Mouse (Mus musculus): ENCODE results near the gene Spaca3. TPM values are rescaled to one million over a fixed set of nuclear protein-coding genes. Genes with fewer than 3 reads are reported as not detected.

The Spaca3 gene
- polyA plus RNA-seq, 1 experiment from 2014 or later, result not detected

- TF ChIP-seq CTCF (IDR thresholded peaks at IDR 0.05; ENCODE audit: low read depth), result no peak
- no peak for ATAC-seq
- H3K9ac ChIP-seq (ENCODE audit: low read depth, low read length), result no peak overlapping the region
- no peak overlapping the region for H3K4me2 ChIP-seq (replicated peaks; ENCODE audit: low read depth)
- H3K27me3 ChIP-seq (replicated peaks; ENCODE audit: control insufficient read depth, insufficient read depth, low read length), result no peaks in the 10 kb centered on the region
- H3K36me3 ChIP-seq (ENCODE audit: control insufficient read depth, insufficient read depth), result no peaks in the 10 kb centered on the region
- H3K4me1 ChIP-seq (replicated peaks; ENCODE audit: control insufficient read depth, insufficient read depth, low read length), result no peaks in the 10 kb centered on the region
- 19% methylated on average over 7 of the region's 7 CpGs for WGBS
- no peak overlapping the region for H3K4me3 ChIP-seq (ENCODE audit: low read depth, low read length)
- H3K9me3 ChIP-seq (ENCODE audit: control insufficient read depth), result no peaks in the 10 kb centered on the region
- H3K27ac ChIP-seq (ENCODE audit: low read depth, low read length), result no peak overlapping the region
Observed at GRCm38 (mm10) chr11:80889336-80890063, 31.3 kb downstream of the Spaca3 start.

GRCm38 (mm10) chr11:80895853-80896252 lies 37.7 kb downstream of the Spaca3 start:
- Histone ChIP-seq H3K9me3 (ENCODE audit: control insufficient read depth) (no peaks in the 10 kb centered on the region), H3K27me3 (replicated peaks; ENCODE audit: control insufficient read depth, insufficient read depth, low read length) (no peaks in the 10 kb centered on the region), H3K27ac (ENCODE audit: low read depth, low read length) (no peak overlapping the region), H3K36me3 (ENCODE audit: control insufficient read depth, insufficient read depth) (no peaks in the 10 kb centered on the region), H3K9ac (ENCODE audit: low read depth, low read length) (no peak overlapping the region), H3K4me3 (ENCODE audit: low read depth, low read length) (no peak overlapping the region), H3K4me1 (replicated peaks; ENCODE audit: control insufficient read depth, insufficient read depth, low read length) (no peaks in the 10 kb centered on the region), H3K4me2 (replicated peaks; ENCODE audit: low read depth) (no peak overlapping the region)
- 91% methylated on average over 3 of the region's 3 CpGs for WGBS
- ATAC-seq, result no peak
- TF ChIP-seq CTCF (IDR thresholded peaks at IDR 0.05; ENCODE audit: low read depth), result no peak

GRCm38 (mm10) chr11:80900555-80900954 lies 42.4 kb downstream of the Spaca3 start:
- no peaks in the 10 kb centered on the region for H3K4me1 ChIP-seq (replicated peaks; ENCODE audit: control insufficient read depth, insufficient read depth, low read length)
- WGBS, result 88% methylated on average over 4 of the region's 4 CpGs
- no peak overlapping the region for H3K4me2 ChIP-seq (replicated peaks; ENCODE audit: low read depth)
- ATAC-seq, result no peak
- no peaks in the 10 kb centered on the region for H3K36me3 ChIP-seq (ENCODE audit: control insufficient read depth, insufficient read depth)
- no peaks in the 10 kb centered on the region for H3K27me3 ChIP-seq (replicated peaks; ENCODE audit: control insufficient read depth, insufficient read depth, low read length)
- TF ChIP-seq CTCF (IDR thresholded peaks at IDR 0.05; ENCODE audit: low read depth), result no peak
- H3K9me3 ChIP-seq (ENCODE audit: control insufficient read depth), result no peaks in the 10 kb centered on the region
- H3K4me3 ChIP-seq (ENCODE audit: low read depth, low read length), result no peak overlapping the region
- no peak overlapping the region for H3K9ac ChIP-seq (ENCODE audit: low read depth, low read length)
- H3K27ac ChIP-seq (ENCODE audit: low read depth, low read length), result no peak overlapping the region

GRCm38 (mm10) chr11:80902664-80903063 lies 44.5 kb downstream of the Spaca3 start:
- ATAC-seq, result no peak
- Histone ChIP-seq H3K9me3 (ENCODE audit: control insufficient read depth) (no peaks in the 10 kb centered on the region), H3K9ac (ENCODE audit: low read depth, low read length) (no peak overlapping the region), H3K4me3 (ENCODE audit: low read depth, low read length) (no peak overlapping the region), H3K36me3 (ENCODE audit: control insufficient read depth, insufficient read depth) (no peaks in the 10 kb centered on the region), H3K27ac (ENCODE audit: low read depth, low read length) (no peak overlapping the region), H3K27me3 (replicated peaks; ENCODE audit: control insufficient read depth, insufficient read depth, low read length) (no peaks in the 10 kb centered on the region), H3K4me1 (replicated peaks; ENCODE audit: control insufficient read depth, insufficient read depth, low read length) (no peaks in the 10 kb centered on the region), H3K4me2 (replicated peaks; ENCODE audit: low read depth) (no peak overlapping the region)
- no peak for TF ChIP-seq CTCF (IDR thresholded peaks at IDR 0.05; ENCODE audit: low read depth)
- 63% methylated on average over 7 of the region's 7 CpGs for WGBS

- Histone ChIP-seq H3K9me3 (ENCODE audit: control insufficient read depth) (no peaks in the 10 kb centered on the region), H3K36me3 (ENCODE audit: control insufficient read depth, insufficient read depth) (no peaks in the 10 kb centered on the region), H3K27ac (ENCODE audit: low read depth, low read length) (no peak overlapping the region), H3K4me3 (ENCODE audit: low read depth, low read length) (no peak overlapping the region), H3K4me2 (replicated peaks; ENCODE audit: low read depth) (no peak overlapping the region), H3K4me1 (replicated peaks; ENCODE audit: control insufficient read depth, insufficient read depth, low read length) (no peaks in the 10 kb centered on the region), H3K27me3 (replicated peaks; ENCODE audit: control insufficient read depth, insufficient read depth, low read length) (no peaks in the 10 kb centered on the region), H3K9ac (ENCODE audit: low read depth, low read length) (no peak overlapping the region)
- WGBS, result 89% methylated on average over 10 of the region's 10 CpGs
- ATAC-seq, result no peak
- TF ChIP-seq CTCF (IDR thresholded peaks at IDR 0.05; ENCODE audit: low read depth), result no peak
Observed at GRCm38 (mm10) chr11:80903426-80903825, 45.3 kb downstream of the Spaca3 start.

GRCm38 (mm10) chr11:80904559-80904958 lies 46.4 kb downstream of the Spaca3 start:
- no peak for ATAC-seq
- Histone ChIP-seq H3K27me3 (replicated peaks; ENCODE audit: control insufficient read depth, insufficient read depth, low read length) (no peaks in the 10 kb centered on the region), H3K27ac (ENCODE audit: low read depth, low read length) (no peak overlapping the region), H3K4me1 (replicated peaks; ENCODE audit: control insufficient read depth, insufficient read depth, low read length) (no peaks in the 10 kb centered on the region), H3K4me2 (replicated peaks; ENCODE audit: low read depth) (no peak overlapping the region), H3K36me3 (ENCODE audit: control insufficient read depth, insufficient read depth) (no peaks in the 10 kb centered on the region), H3K9ac (ENCODE audit: low read depth, low read length) (no peak overlapping the region), H3K9me3 (ENCODE audit: control insufficient read depth) (no peaks in the 10 kb centered on the region), H3K4me3 (ENCODE audit: low read depth, low read length) (no peak overlapping the region)
- TF ChIP-seq CTCF (IDR thresholded peaks at IDR 0.05; ENCODE audit: low read depth), result no peak
- 79% methylated on average over 2 of the region's 2 CpGs for WGBS
